Mouse (Mus musculus) kidney, adult 2 months (tissue): ENCODE results near the gene Nuak2. TPM values are rescaled to one million over a fixed set of nuclear protein-coding genes. Genes with fewer than 3 reads are reported as not detected.
A peak's percentile ranks its signal among the peaks of the same experiment; 100 is the strongest.

Source experiments
- DNase-seq: peaks from one replicate; pipeline ENCODE4 v3.0.0; 2021
- H3K27ac ChIP-seq: fragments of 200-500 bp; 2 replicates; pipeline ENCODE4 v1.5.1; 2012; ENCODE audit warnings: low read depth, low read length, control low read depth, inconsistent platforms; ENCODE audit not compliant: insufficient read depth
- H3K27me3 ChIP-seq: fragments of 200-500 bp; replicated peaks from 2 replicates; pipeline ENCODE4 v1.6.1; 2012; ENCODE audit warnings: mild to moderate bottlenecking, moderate library complexity, low read length, inconsistent platforms; ENCODE audit not compliant: control insufficient read depth, insufficient read depth
- H3K36me3 ChIP-seq: fragments of 200-500 bp; 2 replicates; pipeline ENCODE4 v1.6.1; 2012; ENCODE audit warnings: mild to moderate bottlenecking, moderate library complexity, low read length, inconsistent platforms; ENCODE audit not compliant: control insufficient read depth, insufficient read depth
- H3K4me1 ChIP-seq: fragments of 200-500 bp; 2 replicates; pipeline ENCODE4 v1.6.1; 2011; ENCODE audit warnings: low read length; ENCODE audit not compliant: control insufficient read depth, insufficient read depth
- H3K4me3 ChIP-seq: fragments of 200-500 bp; 2 replicates; pipeline ENCODE4 v1.5.1; 2011; ENCODE audit warnings: mild to moderate bottlenecking, low read depth, low read length, control low read depth; ENCODE audit not compliant: insufficient read depth
- CTCF ChIP-seq: fragments of 200-500 bp; conservative IDR thresholded peaks from 2 replicates; pipeline ENCODE4 v1.5.1; 2011; ENCODE audit warnings: low read depth, mild to moderate bottlenecking, control low read depth, low read length, moderate library complexity, mixed read lengths; ENCODE audit not compliant: insufficient read depth, insufficient read length
- POLR2A ChIP-seq: fragments of 200-500 bp; IDR thresholded peaks from one replicate; pipeline ENCODE4 v1.6.1; 2011; ENCODE audit warnings: low read depth, low read length, control low read depth
- WGBS: fragments of 180-500 bp; shearing (Covaris S2); methylation state at CpG from one replicate; pipeline ENCODE4 v1.1.7; 2018; 5-methylcytosine and 5-hydroxymethylcytosine counted together
- polyA plus RNA-seq: library from polyadenylated mRNA; depleted of rRNA; stranded (reverse); fragments of >200 nt; gene quantifications from 2 replicates; pipeline ENCODE4 v1.2.3, GENCODE M21; 2012

Nuak2 gene
- polyA plus RNA-seq, 1 experiment: 56.1 TPM

DNA sequence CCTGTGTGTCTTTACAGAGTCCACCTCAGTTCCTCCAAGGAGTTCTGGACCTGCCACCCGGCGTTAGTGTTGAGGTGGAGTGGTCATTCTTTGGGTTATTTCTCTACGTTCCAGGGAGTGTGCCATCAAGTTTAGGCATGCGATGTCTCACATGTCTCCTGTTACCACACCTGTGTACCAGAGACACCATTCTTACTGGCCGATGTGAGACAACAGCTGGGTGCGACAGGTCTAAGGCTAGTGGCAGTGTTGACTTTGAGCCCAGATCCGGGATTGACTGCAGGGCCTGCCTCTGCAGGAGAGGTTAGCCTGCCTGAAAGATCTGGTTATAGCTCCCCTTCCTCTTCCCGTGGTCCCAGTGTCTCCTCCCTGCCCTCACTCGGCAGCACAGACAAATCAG, 38.3 kb downstream of the Nuak2 start:
- TF ChIP-seq CTCF (no peak), POLR2A (no peak)

GRCm38 (mm10) chr1:132355162-132355601, 39.3 kb downstream of the Nuak2 start:
- 13% methylated on average over 6 of the region's 6 CpGs for WGBS
- TF ChIP-seq POLR2A: no peak
- TF ChIP-seq CTCF: no peak
- DNase-seq: peak; percentile 96
- H3K27me3 ChIP-seq: no peaks in the 10 kb centered on the region
- no peak overlapping the region for H3K4me3 ChIP-seq
- H3K36me3 ChIP-seq: no peaks in the 10 kb centered on the region
- H3K27ac ChIP-seq: peak overlapping the region; percentile 79
- peaks cover 26% of the 10 kb centered on the region for H3K4me1 ChIP-seq

More for the DNA sequence above, 38.3 kb downstream of the Nuak2 start:
- peak overlapping the region; percentile 79 for H3K27ac ChIP-seq
- 64% methylated on average over 9 of the region's 9 CpGs for WGBS
- H3K27me3 ChIP-seq: no peaks in the 10 kb centered on the region
- no peak for DNase-seq
- H3K36me3 ChIP-seq: no peaks in the 10 kb centered on the region
- peaks cover 26% of the 10 kb centered on the region for H3K4me1 ChIP-seq
- no peak overlapping the region for H3K4me3 ChIP-seq

GRCm38 (mm10) chr1:132355841-132356242, 39.9 kb downstream of the Nuak2 start:
- peak; percentile 93 for DNase-seq
- WGBS: 3% methylated on average over 3 of the region's 3 CpGs
- TF ChIP-seq POLR2A: no peak
- TF ChIP-seq CTCF: peak; percentile 99
- Histone ChIP-seq H3K36me3 (no peaks in the 10 kb centered on the region), H3K27me3 (no peaks in the 10 kb centered on the region), H3K27ac (peak overlapping the region; percentile 61), H3K4me3 (no peak overlapping the region), H3K4me1 (peaks cover 26% of the 10 kb centered on the region)

GRCm38 (mm10) chr1:132356841-132357240, 40.9 kb downstream of the Nuak2 start:
- 76% methylated on average over 1 of the region's 1 CpGs for WGBS
- TF ChIP-seq POLR2A (no peak), CTCF (no peak)
- no peaks in the 10 kb centered on the region for H3K36me3 ChIP-seq
- DNase-seq: no peak
- H3K4me3 ChIP-seq: no peak overlapping the region
- H3K4me1 ChIP-seq: peaks cover 26% of the 10 kb centered on the region
- no peaks in the 10 kb centered on the region for H3K27me3 ChIP-seq
- no peak overlapping the region for H3K27ac ChIP-seq

- Histone ChIP-seq H3K4me1 (no peaks in the 10 kb centered on the region), H3K27me3 (no peaks in the 10 kb centered on the region), H3K27ac (no peak overlapping the region), H3K36me3 (no peaks in the 10 kb centered on the region), H3K4me3 (no peak overlapping the region)
- TF ChIP-seq CTCF: no peak
- no peak for TF ChIP-seq POLR2A
- WGBS: 83% methylated on average over 6 of the region's 6 CpGs
- no peak for DNase-seq
Observed at GRCm38 (mm10) chr1:132361959-132362358, 46.0 kb downstream of the Nuak2 start.

- Histone ChIP-seq H3K36me3 (no peaks in the 10 kb centered on the region), H3K27me3 (no peaks in the 10 kb centered on the region), H3K4me1 (no peaks in the 10 kb centered on the region), H3K4me3 (no peak overlapping the region), H3K27ac (no peak overlapping the region)
- TF ChIP-seq CTCF (no peak), POLR2A (no peak)
- DNase-seq: no peak
- WGBS: 90% methylated on average over 3 of the region's 3 CpGs
Observed at GRCm38 (mm10) chr1:132364388-132364787, 48.5 kb downstream of the Nuak2 start.

- H3K27ac ChIP-seq: no peak overlapping the region
- DNase-seq: no peak
- 82% methylated on average over 7 of the region's 7 CpGs for WGBS
- H3K27me3 ChIP-seq: no peaks in the 10 kb centered on the region
- TF ChIP-seq POLR2A (no peak), CTCF (no peak)
- H3K4me1 ChIP-seq: no peaks in the 10 kb centered on the region
- H3K4me3 ChIP-seq: no peak overlapping the region
- H3K36me3 ChIP-seq: no peaks in the 10 kb centered on the region
Observed at GRCm38 (mm10) chr1:132364896-132365557, 49.1 kb downstream of the Nuak2 start.
